Mouse (Mus musculus): ENCODE measurements around the gene Mrgpra6. TPM values are rescaled to one million over a fixed set of nuclear protein-coding genes. Genes with fewer than 3 reads are reported as not detected.
A peak's percentile ranks its signal among the peaks of the same experiment; 100 is the strongest.

Mrgpra6 gene
- polyA plus RNA-seq, 1 experiment from 2014 or later = not detected

DNA sequence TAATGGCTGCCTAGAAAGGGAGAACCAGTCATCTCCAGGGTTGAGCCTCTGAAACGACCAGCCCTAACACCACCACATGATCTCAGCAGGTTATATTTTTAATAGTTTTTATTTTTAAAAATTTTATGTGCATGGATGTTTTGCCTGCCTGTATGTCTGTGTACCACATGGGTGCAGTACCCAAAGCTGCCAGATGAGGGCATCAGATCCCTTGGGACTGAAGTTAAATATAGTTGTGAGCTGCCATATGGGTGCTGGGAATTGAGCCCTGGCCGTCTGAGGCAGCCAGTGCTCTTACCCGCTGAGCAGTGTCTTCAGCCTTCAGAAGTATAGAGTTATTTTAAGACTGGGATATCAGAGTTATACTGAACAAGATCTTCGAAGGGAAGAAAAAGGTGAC is 49.3 kb downstream of the Mrgpra6 start:
- WGBS = 88% methylated on average over 4 of the region's 4 CpGs
- Histone ChIP-seq H3K36me3 (ENCODE audit: control insufficient read depth, insufficient read depth, low read length) (no peaks in the 10 kb centered on the region), H3K4me1 (ENCODE audit: control insufficient read depth, insufficient read depth, low read length) (no peaks in the 10 kb centered on the region), H3K27ac (ENCODE audit: low read length) (no peak overlapping the region), H3K27me3 (replicated peaks; ENCODE audit: control insufficient read depth, insufficient read depth, low read length) (no peaks in the 10 kb centered on the region), H3K4me3 (ENCODE audit: low read length) (no peak overlapping the region), H3K4me2 (ENCODE audit: low read depth, low read length) (no peak overlapping the region), H3K9me3 (ENCODE audit: control insufficient read depth, low read length) (no peaks in the 10 kb centered on the region), H3K9ac (ENCODE audit: low read depth, low read length) (no peak overlapping the region)
- ATAC-seq = no peak

GRCm38 (mm10) chr7:47150420-47151061 is 54.2 kb downstream of the Mrgpra6 start:
- 12% methylated on average over 11 of the region's 11 CpGs for WGBS
- no peaks in the 10 kb centered on the region for H3K36me3 ChIP-seq (ENCODE audit: control insufficient read depth, insufficient read depth, low read length)
- H3K9me3 ChIP-seq (ENCODE audit: control insufficient read depth, low read length) = no peaks in the 10 kb centered on the region
- no peak overlapping the region for H3K27ac ChIP-seq (ENCODE audit: low read length)
- peak; percentile 13; the same call in 1 of the 2 replicates for ATAC-seq
- no peaks in the 10 kb centered on the region for H3K27me3 ChIP-seq (replicated peaks; ENCODE audit: control insufficient read depth, insufficient read depth, low read length)
- no peak overlapping the region for H3K4me3 ChIP-seq (ENCODE audit: low read length)
- no peaks in the 10 kb centered on the region for H3K4me1 ChIP-seq (ENCODE audit: control insufficient read depth, insufficient read depth, low read length)
- 0 out of 2 replicates have a peak overlapping the region, but pooled peaks have one; percentile 30 for H3K4me2 ChIP-seq (ENCODE audit: low read depth, low read length)
- no peak overlapping the region for H3K9ac ChIP-seq (ENCODE audit: low read depth, low read length)

DNA sequence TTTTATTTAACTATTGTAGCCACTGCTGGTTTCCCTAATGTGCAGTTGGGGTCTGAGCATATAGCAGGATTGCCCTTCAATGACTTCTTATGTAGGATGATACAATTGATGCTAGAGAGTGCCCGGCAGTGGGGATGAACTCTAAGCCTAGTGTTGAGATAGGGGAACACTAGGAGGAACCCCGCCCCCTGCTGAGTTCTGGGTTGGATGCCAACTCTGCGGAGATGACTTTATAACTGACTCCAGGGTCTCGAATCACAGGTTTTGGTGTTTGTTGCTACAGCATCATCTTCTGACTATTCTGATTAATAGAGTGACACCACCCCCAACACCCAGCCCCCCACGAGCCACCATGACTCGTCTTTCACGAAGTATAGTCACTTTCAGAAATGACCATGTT is 56.4 kb downstream of the Mrgpra6 start:
- Histone ChIP-seq H3K4me2 (ENCODE audit: low read depth, low read length) (no peak overlapping the region), H3K27me3 (replicated peaks; ENCODE audit: control insufficient read depth, insufficient read depth, low read length) (no peaks in the 10 kb centered on the region), H3K27ac (ENCODE audit: low read length) (no peak overlapping the region), H3K4me3 (ENCODE audit: low read length) (no peak overlapping the region), H3K4me1 (ENCODE audit: control insufficient read depth, insufficient read depth, low read length) (no peaks in the 10 kb centered on the region), H3K9me3 (ENCODE audit: control insufficient read depth, low read length) (no peaks in the 10 kb centered on the region), H3K36me3 (ENCODE audit: control insufficient read depth, insufficient read depth, low read length) (no peaks in the 10 kb centered on the region), H3K9ac (ENCODE audit: low read depth, low read length) (no peak overlapping the region)
- no peak for ATAC-seq
- WGBS = 82% methylated on average over 7 of the region's 7 CpGs

DNA sequence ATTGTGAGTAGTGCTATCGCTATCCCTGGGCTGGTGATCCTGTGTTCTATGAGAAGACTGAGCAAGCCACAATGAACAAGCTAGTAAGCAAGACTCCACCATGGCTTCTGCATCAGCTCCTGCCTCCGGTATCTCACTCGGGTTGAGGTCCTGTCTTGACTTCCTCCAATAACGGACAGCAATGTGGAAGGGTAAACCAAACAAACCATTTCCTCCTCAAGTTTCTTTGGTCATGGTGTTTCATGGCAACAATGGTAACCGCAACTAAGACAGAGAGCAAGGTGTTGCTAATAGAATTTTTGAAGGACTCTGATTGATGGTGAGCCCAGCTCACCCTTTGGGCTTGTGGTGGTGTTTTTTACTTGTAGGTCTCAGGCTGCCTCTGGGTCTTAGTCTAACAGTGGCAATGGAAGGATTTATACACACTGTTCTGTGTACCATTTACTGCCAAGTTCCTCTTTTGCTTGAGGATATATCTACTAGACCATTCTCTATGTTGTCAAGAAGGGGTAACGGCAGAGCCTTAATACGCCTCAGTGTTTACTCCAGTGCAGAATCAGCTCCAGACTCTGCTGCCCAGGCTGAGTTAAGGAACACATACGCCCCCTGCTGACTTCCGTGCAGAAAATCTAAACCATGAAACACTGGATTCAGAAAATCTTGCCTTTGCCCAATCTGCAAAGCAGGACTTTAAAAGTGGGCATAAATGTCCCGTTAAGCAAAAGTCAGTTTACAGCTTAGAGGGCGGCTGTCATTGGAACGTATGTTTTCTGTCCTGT is 58.5 kb downstream of the Mrgpra6 start:
- WGBS = 44% methylated on average over 12 of the region's 12 CpGs
- Histone ChIP-seq H3K9me3 (ENCODE audit: control insufficient read depth, low read length) (no peaks in the 10 kb centered on the region), H3K4me2 (ENCODE audit: low read depth, low read length) (no peak overlapping the region)

DNA sequence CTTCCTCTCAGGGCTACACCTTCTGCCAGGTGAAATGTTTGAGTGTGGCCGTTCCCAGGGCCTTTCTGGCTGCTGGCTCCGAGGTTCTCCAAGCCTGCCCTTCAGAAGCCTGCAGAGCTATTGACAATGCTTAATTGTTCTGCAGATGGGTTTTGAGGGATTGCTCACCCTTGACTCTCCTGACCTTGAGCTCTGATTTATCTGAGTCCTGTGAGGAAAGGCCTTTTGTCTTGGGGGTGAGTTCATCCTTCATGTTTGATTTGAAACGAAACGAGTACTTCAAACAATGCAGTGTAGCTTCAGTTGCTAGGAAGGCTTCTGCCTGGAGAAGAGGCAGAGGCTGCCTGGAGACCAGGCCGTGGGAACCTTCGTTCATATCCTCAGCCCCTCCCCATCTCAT is 60.4 kb downstream of the Mrgpra6 start:
- H3K4me1 ChIP-seq (ENCODE audit: control insufficient read depth, insufficient read depth, low read length) = no peaks in the 10 kb centered on the region
- H3K9ac ChIP-seq (ENCODE audit: low read depth, low read length) = no peak overlapping the region
- H3K4me2 ChIP-seq (ENCODE audit: low read depth, low read length) = no peak overlapping the region
- H3K9me3 ChIP-seq (ENCODE audit: control insufficient read depth, low read length) = no peaks in the 10 kb centered on the region
- 19% methylated on average over 6 of the region's 6 CpGs for WGBS
- H3K27me3 ChIP-seq (replicated peaks; ENCODE audit: control insufficient read depth, insufficient read depth, low read length) = no peaks in the 10 kb centered on the region
- no peak overlapping the region for H3K27ac ChIP-seq (ENCODE audit: low read length)
- ATAC-seq = no peak
- H3K4me3 ChIP-seq (ENCODE audit: low read length) = no peak overlapping the region
- H3K36me3 ChIP-seq (ENCODE audit: control insufficient read depth, insufficient read depth, low read length) = no peaks in the 10 kb centered on the region

More for the DNA sequence above, 58.5 kb downstream of the Mrgpra6 start:
- Histone ChIP-seq H3K9ac (ENCODE audit: low read depth, low read length) (no peak overlapping the region), H3K4me3 (ENCODE audit: low read length) (no peak overlapping the region), H3K27me3 (replicated peaks; ENCODE audit: control insufficient read depth, insufficient read depth, low read length) (no peaks in the 10 kb centered on the region), H3K36me3 (ENCODE audit: control insufficient read depth, insufficient read depth, low read length) (no peaks in the 10 kb centered on the region), H3K27ac (ENCODE audit: low read length) (no peak overlapping the region), H3K4me1 (ENCODE audit: control insufficient read depth, insufficient read depth, low read length) (no peaks in the 10 kb centered on the region)
- ATAC-seq = no peak

DNA sequence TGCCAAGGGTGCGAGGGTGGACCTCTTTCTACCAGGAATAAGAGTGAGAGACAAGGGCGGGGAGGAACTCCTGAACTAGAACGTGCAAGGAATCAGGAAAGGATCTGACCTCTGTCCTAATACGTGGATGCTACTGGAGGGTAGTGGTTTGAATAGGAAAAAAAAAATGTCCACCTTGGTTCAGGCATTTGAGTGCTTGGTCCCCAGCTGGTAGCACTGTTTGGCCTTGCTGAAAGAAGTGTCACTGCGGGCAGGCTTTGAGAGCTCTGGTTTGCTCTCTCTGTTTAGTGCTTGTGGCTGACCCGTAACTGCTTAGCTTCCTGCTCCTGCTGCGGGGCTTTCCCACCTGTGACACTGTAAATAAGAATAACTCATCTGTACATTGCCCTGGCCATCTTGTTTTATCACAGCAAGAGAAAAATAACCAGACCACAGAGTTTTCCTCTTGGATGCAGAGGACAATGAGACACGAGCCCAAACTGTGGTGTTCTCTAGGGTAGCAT is 64.8 kb downstream of the Mrgpra6 start:
- H3K4me1 ChIP-seq (ENCODE audit: control insufficient read depth, insufficient read depth, low read length) = no peaks in the 10 kb centered on the region
- H3K9me3 ChIP-seq (ENCODE audit: control insufficient read depth, low read length) = no peaks in the 10 kb centered on the region
- H3K4me3 ChIP-seq (ENCODE audit: low read length) = no peak overlapping the region
- no peak overlapping the region for H3K9ac ChIP-seq (ENCODE audit: low read depth, low read length)
- H3K27ac ChIP-seq (ENCODE audit: low read length) = no peak overlapping the region
- H3K4me2 ChIP-seq (ENCODE audit: low read depth, low read length) = no peak overlapping the region
- peaks cover 5% of the 10 kb centered on the region; the same call in 1 of the 2 replicates for H3K27me3 ChIP-seq (replicated peaks; ENCODE audit: control insufficient read depth, insufficient read depth, low read length)
- H3K36me3 ChIP-seq (ENCODE audit: control insufficient read depth, insufficient read depth, low read length) = no peaks in the 10 kb centered on the region
- ATAC-seq = no peak
- 80% methylated on average over 8 of the region's 8 CpGs for WGBS

Other genes starting within 250 kb of the Mrgpra6 start
- 10.0 and 10.1 TPM in 2 replicates for gene Uevld, start 246.4 kb downstream of the Mrgpra6 start, polyA plus RNA-seq (2015; fragmentation: Nextera tagmentation; extraction: Ambion mirVana)
- not detected in 2 replicates for gene Gm9999, start 221.3 kb downstream of the Mrgpra6 start, polyA plus RNA-seq (2015; fragmentation: Nextera tagmentation; extraction: Ambion mirVana)
- 15.2 and 16.5 TPM in 2 replicates for gene Spty2d1, start 196.5 kb downstream of the Mrgpra6 start, polyA plus RNA-seq (2015; fragmentation: Nextera tagmentation; extraction: Ambion mirVana)
- 59.3 and 63.1 TPM in 2 replicates for gene Tmem86a, start 154.3 kb downstream of the Mrgpra6 start, polyA plus RNA-seq (2015; fragmentation: Nextera tagmentation; extraction: Ambion mirVana)
- 1.1 and 1.3 TPM in 2 replicates for gene Ptpn5, start 71.2 kb downstream of the Mrgpra6 start, polyA plus RNA-seq (2015; fragmentation: Nextera tagmentation; extraction: Ambion mirVana)
- not detected in 2 replicates for gene Mrgpra9, start 47.9 kb upstream of the Mrgpra6 start, polyA plus RNA-seq (2015; fragmentation: Nextera tagmentation; extraction: Ambion mirVana)
- gene Mrgpra1, start 149.3 kb upstream of the Mrgpra6 start, polyA plus RNA-seq (2015; fragmentation: Nextera tagmentation; extraction: Ambion mirVana) = not detected in 2 replicates
- not detected in 2 replicates for gene Mrgpra2a, start 247.2 kb upstream of the Mrgpra6 start, polyA plus RNA-seq (2015; fragmentation: Nextera tagmentation; extraction: Ambion mirVana)